Comparison of ENCODE assay signal across 25 mouse cellular contexts in genomic region chr4:65758174-65758874, GRCm38 (mm10).
DNase-seq lines count a peak whose midpoint lies in the region; ATAC-seq and TF ChIP-seq lines count a peak whose summit lies in the region.
"Had no signal": no experiment of that assay in that cellular context is flagged by ENCODE, and none has a peak within 500 bp of the region (broad histone marks: within the 10 kb centered on the region; RNA-seq: fewer than 3 reads in every experiment).

No protein-coding gene starts in this region.

- H3K27ac ChIP-seq in forebrain, embryonic 16.5 days (ENCODE audit: low read length), result no peak overlapping the region
- H3K27ac ChIP-seq in forebrain, embryonic 15.5 days (replicated peaks), result no peak overlapping the region
- peak overlapping the region; percentile 65; the same call in 1 of the 2 replicates for H3K27ac ChIP-seq in hindbrain, embryonic 14.5 days
- H3K27ac ChIP-seq in midbrain, postnatal 0 days (ENCODE audit: low read depth, low read length), result peak overlapping the region; percentile 21; the same call in 1 of the 2 replicates
- no peak overlapping the region for H3K27ac ChIP-seq in heart, embryonic 11.5 days (ENCODE audit: low read depth, low read length)
- H3K27ac ChIP-seq: layer of hippocampus, adult 2 months; limb, embryonic 12.5 days had no signal

- 0 out of 2 replicates have a peak, but pooled peaks cover 2% of the 10 kb centered on the region for H3K4me1 ChIP-seq in forebrain, embryonic 16.5 days (replicated peaks; ENCODE audit: control insufficient read depth, insufficient read depth, low read length)
- no peaks in the 10 kb centered on the region for H3K4me1 ChIP-seq in forebrain, embryonic 15.5 days
- peaks cover 7% of the 10 kb centered on the region for H3K4me1 ChIP-seq in hindbrain, embryonic 14.5 days (replicated peaks; ENCODE audit: control insufficient read depth, insufficient read depth, low read length)
- no peaks in the 10 kb centered on the region for H3K4me1 ChIP-seq in midbrain, postnatal 0 days (ENCODE audit: insufficient read depth, low read length)
- H3K4me1 ChIP-seq in heart, embryonic 11.5 days (ENCODE audit: control insufficient read depth, insufficient read depth, low read length), result no peaks in the 10 kb centered on the region
- H3K4me1 ChIP-seq: heart, embryonic 12.5 days; limb, embryonic 12.5 days had no signal

- H3K9me3 ChIP-seq in forebrain, embryonic 16.5 days (ENCODE audit: control insufficient read depth, low read length), result no peaks in the 10 kb centered on the region
- H3K9me3 ChIP-seq in forebrain, embryonic 15.5 days, result no peaks in the 10 kb centered on the region
- no peaks in the 10 kb centered on the region for H3K9me3 ChIP-seq in hindbrain, embryonic 14.5 days (ENCODE audit: control insufficient read depth, low read length)
- no peaks in the 10 kb centered on the region for H3K9me3 ChIP-seq in midbrain, postnatal 0 days (ENCODE audit: low read length)
- H3K9me3 ChIP-seq in heart, embryonic 11.5 days (replicated peaks; ENCODE audit: control insufficient read depth, low read length), result no peaks in the 10 kb centered on the region
- H3K9me3 ChIP-seq: heart, embryonic 12.5 days; limb, embryonic 12.5 days had no signal

- H3K27me3 ChIP-seq in forebrain, embryonic 16.5 days (replicated peaks; ENCODE audit: control insufficient read depth, insufficient read depth, low read length), result no peaks in the 10 kb centered on the region
- H3K27me3 ChIP-seq in forebrain, embryonic 15.5 days, result no peaks in the 10 kb centered on the region
- H3K27me3 ChIP-seq in hindbrain, embryonic 14.5 days (ENCODE audit: control insufficient read depth, insufficient read depth, low read length), result no peaks in the 10 kb centered on the region
- no peaks in the 10 kb centered on the region for H3K27me3 ChIP-seq in midbrain, postnatal 0 days (ENCODE audit: insufficient read depth, low read length)
- no peaks in the 10 kb centered on the region for H3K27me3 ChIP-seq in heart, embryonic 11.5 days (ENCODE audit: control insufficient read depth, insufficient read depth, low read length)
- H3K27me3 ChIP-seq: heart, embryonic 12.5 days; limb, embryonic 12.5 days had no signal

- H3K9ac ChIP-seq in forebrain, embryonic 16.5 days (replicated peaks; ENCODE audit: low read depth, low read length), result no peak overlapping the region
- no peak overlapping the region for H3K9ac ChIP-seq in forebrain, embryonic 15.5 days (replicated peaks)
- no peak overlapping the region for H3K9ac ChIP-seq in hindbrain, embryonic 14.5 days
- H3K9ac ChIP-seq in midbrain, postnatal 0 days (replicated peaks; ENCODE audit: low read length, poor library complexity, severe bottlenecking), result no peak overlapping the region
- H3K9ac ChIP-seq in heart, embryonic 11.5 days (ENCODE audit: low read depth, low read length), result no peak overlapping the region
- H3K9ac ChIP-seq: heart, embryonic 12.5 days; limb, embryonic 12.5 days; liver, postnatal 0 days had no signal

- ATAC-seq in forebrain, embryonic 16.5 days, result peak; percentile 45; the same call in 1 of the 2 replicates
- no peak for ATAC-seq in forebrain, embryonic 15.5 days (replicated peaks)
- ATAC-seq in hindbrain, embryonic 14.5 days (ENCODE audit: low FRiP score), result peak; percentile 65; the same call in 1 of the 2 replicates
- ATAC-seq in midbrain, postnatal 0 days (ENCODE audit: low FRiP score), result 0 out of 2 replicates have a peak, but pooled peaks have one; percentile 41
- no peak for ATAC-seq in heart, embryonic 11.5 days (replicated peaks; ENCODE audit: insufficient number of reproducible peaks, low FRiP score, low TSS enrichment)
- ATAC-seq: CD4-positive, CD25-positive, alpha-beta regulatory T cell, adult 4 months; intestine, postnatal 0 days; liver, postnatal 0 days had no signal

- H3K4me2 ChIP-seq in forebrain, embryonic 16.5 days (ENCODE audit: low read length), result no peak overlapping the region
- H3K4me2 ChIP-seq in forebrain, embryonic 15.5 days (replicated peaks), result no peak overlapping the region
- no peak overlapping the region for H3K4me2 ChIP-seq in hindbrain, embryonic 14.5 days (replicated peaks)
- no peak overlapping the region for H3K4me2 ChIP-seq in midbrain, postnatal 0 days (ENCODE audit: low read depth, low read length, poor library complexity, severe bottlenecking)
- no peak overlapping the region for H3K4me2 ChIP-seq in heart, embryonic 11.5 days
- H3K4me2 ChIP-seq: heart, embryonic 12.5 days; limb, embryonic 12.5 days; liver, embryonic 11.5 days had no signal

- H3K4me3 ChIP-seq in forebrain, embryonic 16.5 days (replicated peaks; ENCODE audit: low read length), result no peak overlapping the region
- no peak overlapping the region for H3K4me3 ChIP-seq in forebrain, embryonic 15.5 days
- H3K4me3 ChIP-seq in hindbrain, embryonic 14.5 days (replicated peaks; ENCODE audit: low read length), result no peak overlapping the region
- H3K4me3 ChIP-seq in midbrain, postnatal 0 days (ENCODE audit: low read depth, low read length), result no peak overlapping the region
- H3K4me3 ChIP-seq in heart, embryonic 11.5 days (ENCODE audit: low read depth, low read length), result no peak overlapping the region
- H3K4me3 ChIP-seq: heart, embryonic 12.5 days; layer of hippocampus, adult 2 months; limb, embryonic 12.5 days had no signal

- no peaks in the 10 kb centered on the region for H3K36me3 ChIP-seq in forebrain, embryonic 16.5 days (ENCODE audit: control insufficient read depth, insufficient read depth)
- H3K36me3 ChIP-seq in forebrain, embryonic 15.5 days, result no peaks in the 10 kb centered on the region
- H3K36me3 ChIP-seq in hindbrain, embryonic 14.5 days (replicated peaks; ENCODE audit: control insufficient read depth, insufficient read depth), result no peaks in the 10 kb centered on the region
- no peaks in the 10 kb centered on the region for H3K36me3 ChIP-seq in midbrain, postnatal 0 days (ENCODE audit: insufficient read depth, low read length)
- H3K36me3 ChIP-seq in heart, embryonic 11.5 days (ENCODE audit: control insufficient read depth, insufficient read depth, low read length), result no peaks in the 10 kb centered on the region
- H3K36me3 ChIP-seq: heart, embryonic 12.5 days; limb, embryonic 12.5 days had no signal

- WGBS in forebrain, embryonic 16.5 days, result 55% methylated on average over 5 of the region's 5 CpGs
- WGBS in forebrain, embryonic 15.5 days, result 62% methylated on average over 5 of the region's 5 CpGs
- 46% methylated on average over 5 of the region's 5 CpGs for WGBS in hindbrain, embryonic 14.5 days
- WGBS in midbrain, postnatal 0 days, result 54% methylated on average over 5 of the region's 5 CpGs
- WGBS in heart, embryonic 11.5 days (ENCODE audit: insufficient replicate concordance), result 72% methylated on average over 5 of the region's 5 CpGs

- peak; percentile 15 for DNase-seq in lung, postnatal 10 days
- DNase-seq in lung, postnatal 25 days (ENCODE audit: low spot score), result no peak
- DNase-seq in hindbrain, embryonic 14.5 days (ENCODE audit: low spot score), result no peak
- DNase-seq in midbrain, postnatal 0 days (ENCODE audit: low spot score), result no peak
- DNase-seq in layer of hippocampus, adult 9-11 months, result no peak
- DNase-seq: adrenal gland, postnatal 25 days; cerebellum, adult 9-10 months; gastrocnemius, postnatal 10 days; heart, adult 11 months; heart, postnatal 10 days; kidney, postnatal 25 days; layer of hippocampus, postnatal 36 days; liver, postnatal 0 days; right cerebral cortex, adult 18-20 months; right cerebral cortex, postnatal 4 days; thymus, postnatal 14 days had no signal

- TF ChIP-seq CTCF in midbrain, postnatal 0 days (IDR thresholded peaks at IDR 0.05), result no peak

Comparison
In these comparisons a context has a peak if more than half of its experiments do, and no peak if none do; other contexts are left out.
1. ATAC-seq: peak in forebrain, embryonic 16.5 days (single experiment), hindbrain, embryonic 14.5 days (single experiment) and midbrain, postnatal 0 days (single experiment); none in forebrain, embryonic 15.5 days (single experiment) and heart, embryonic 11.5 days (single experiment).
2. H3K27ac ChIP-seq: peak in hindbrain, embryonic 14.5 days (single experiment) and midbrain, postnatal 0 days (single experiment); none in forebrain, embryonic 16.5 days (single experiment), forebrain, embryonic 15.5 days (single experiment) and heart, embryonic 11.5 days (single experiment).